ENCODE assay signal across 21 mouse cellular contexts in the genomic region with DNA sequence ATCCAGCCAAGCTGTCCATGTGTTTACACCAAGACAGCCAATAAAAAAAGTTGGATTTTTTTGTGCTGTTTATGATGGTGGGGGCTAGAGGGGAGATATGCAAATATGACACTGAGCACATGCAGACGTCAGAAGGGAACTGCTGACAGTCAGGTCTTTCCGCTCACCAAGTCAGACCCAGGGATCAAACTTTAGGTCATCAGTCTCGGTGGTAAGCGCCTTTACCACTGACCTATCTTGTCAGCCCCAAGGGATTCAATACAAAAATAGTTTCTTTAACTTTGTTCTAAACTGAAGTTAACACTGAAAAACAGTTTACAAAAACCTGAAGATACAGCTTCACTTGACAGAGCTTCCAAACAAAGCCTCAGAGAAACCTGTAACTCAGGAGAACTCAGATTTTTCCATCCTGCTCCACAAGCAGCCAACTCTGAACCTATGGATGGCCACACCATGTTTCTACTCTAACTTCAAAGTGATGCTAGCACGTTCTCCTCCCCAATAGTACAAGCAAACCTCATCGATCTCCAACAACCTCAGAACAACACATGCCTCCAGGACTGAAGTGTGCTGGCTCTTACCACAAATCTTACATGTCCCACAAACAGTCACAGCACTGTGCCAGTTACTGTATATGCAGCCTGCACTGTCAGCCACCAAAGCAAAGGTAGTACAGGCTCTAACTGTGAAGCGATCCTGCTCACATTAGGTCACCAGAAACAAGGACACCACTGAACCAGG. TPM values are rescaled to one million over a fixed set of nuclear protein-coding genes. Genes with fewer than 3 reads are reported as not detected.
DNase-seq lines count a peak whose midpoint lies in the region; ATAC-seq and TF ChIP-seq lines count a peak whose summit lies in the region.
"Had no signal": no experiment of that assay in that cellular context is flagged by ENCODE, and none has a peak within 500 bp of the region (broad histone marks: within the 10 kb centered on the region; RNA-seq: fewer than 3 reads in every experiment).

No protein-coding gene starts in this region.

- no peak overlapping the region for H3ac ChIP-seq in myocyte (ENCODE audit: control insufficient read depth, insufficient read length)

- peaks cover 90% of the 10 kb centered on the region for H3K79me2 ChIP-seq in myocyte (ENCODE audit: control insufficient read depth, insufficient read depth)

- H3K36me3 ChIP-seq in thymus, adult 2 months (ENCODE audit: control insufficient read depth, insufficient read depth, low read length) = peaks cover 17% of the 10 kb centered on the region
- no peaks in the 10 kb centered on the region for H3K36me3 ChIP-seq in myocyte (ENCODE audit: control insufficient read depth, insufficient read depth)
- H3K36me3 ChIP-seq in forebrain, embryonic 11.5 days (ENCODE audit: control insufficient read depth, insufficient read depth, low read length) = no peaks in the 10 kb centered on the region; the same call in 1 of the 2 replicates
- H3K36me3 ChIP-seq: intestine, embryonic 15.5 days had no signal

- ATAC-seq in CD4-positive, CD25-positive, alpha-beta regulatory T cell, adult 4 months = no peak
- no peak for ATAC-seq in forebrain, embryonic 11.5 days (replicated peaks; ENCODE audit: low FRiP score)
- ATAC-seq: intestine, embryonic 15.5 days; lung, postnatal 0 days; midbrain, embryonic 13.5 days had no signal

- peaks cover 16% of the 10 kb centered on the region for H3K4me1 ChIP-seq in thymus, adult 2 months (replicated peaks; ENCODE audit: control insufficient read depth, insufficient read depth, low read length)
- H3K4me1 ChIP-seq in forebrain, embryonic 11.5 days (replicated peaks; ENCODE audit: control insufficient read depth, insufficient read depth, low read length) = no peaks in the 10 kb centered on the region
- H3K4me1 ChIP-seq: embryonic facial prominence, embryonic 15.5 days; forebrain, embryonic 12.5 days; liver, embryonic 15.5 days; midbrain, embryonic 13.5 days had no signal

- H3K27me3 ChIP-seq in thymus, adult 2 months (ENCODE audit: control insufficient read depth, insufficient read depth, low read length) = no peaks in the 10 kb centered on the region
- H3K27me3 ChIP-seq in myocyte (ENCODE audit: control insufficient read depth, insufficient read depth, insufficient read length) = no peaks in the 10 kb centered on the region
- H3K27me3 ChIP-seq in forebrain, embryonic 11.5 days (ENCODE audit: control insufficient read depth, insufficient read depth, low read length) = no peaks in the 10 kb centered on the region
- H3K27me3 ChIP-seq: embryonic facial prominence, embryonic 15.5 days; forebrain, embryonic 12.5 days; heart, embryonic 15.5 days; intestine, embryonic 15.5 days; limb, embryonic 13.5 days; liver, embryonic 15.5 days; midbrain, embryonic 13.5 days had no signal

- peak overlapping the region; percentile 58 for H3K27ac ChIP-seq in thymus, adult 2 months (ENCODE audit: control insufficient read depth, insufficient read depth, low read length)
- no peak overlapping the region for H3K27ac ChIP-seq in forebrain, embryonic 11.5 days (ENCODE audit: low read depth, low read length)
- H3K27ac ChIP-seq: embryonic facial prominence, embryonic 15.5 days; forebrain, embryonic 12.5 days; heart, adult 2 months; heart, embryonic 15.5 days; intestine, embryonic 15.5 days; limb, embryonic 13.5 days; liver, embryonic 15.5 days; midbrain, embryonic 13.5 days had no signal

- TF ChIP-seq POLR2A in thymus, adult 2 months (IDR thresholded peaks at IDR 0.05; ENCODE audit: control insufficient read depth, extremely low read depth, insufficient read depth, low read length, poor library complexity) = no peak
- TF ChIP-seq POLR2A in myocyte (IDR thresholded peaks at IDR 0.05; ENCODE audit: insufficient read length, low read depth) = no peak

- peak overlapping the region; percentile 39 for H3K4me2 ChIP-seq in myocyte (ENCODE audit: low read depth)
- no peak overlapping the region for H3K4me2 ChIP-seq in forebrain, embryonic 11.5 days (ENCODE audit: low read depth, low read length, severe bottlenecking)
- H3K4me2 ChIP-seq: embryonic facial prominence, embryonic 15.5 days; forebrain, embryonic 12.5 days; heart, embryonic 15.5 days; intestine, embryonic 15.5 days; limb, embryonic 13.5 days; liver, embryonic 15.5 days; midbrain, embryonic 13.5 days had no signal

- H3K9ac ChIP-seq in forebrain, embryonic 11.5 days (ENCODE audit: low read length) = no peak overlapping the region
- H3K9ac ChIP-seq: embryonic facial prominence, embryonic 15.5 days; forebrain, embryonic 12.5 days; heart, embryonic 15.5 days; intestine, embryonic 15.5 days; limb, embryonic 13.5 days; liver, embryonic 15.5 days; midbrain, embryonic 13.5 days had no signal

- H3K9me3 ChIP-seq in forebrain, embryonic 11.5 days (ENCODE audit: control insufficient read depth, low read length) = no peaks in the 10 kb centered on the region
- H3K9me3 ChIP-seq: embryonic facial prominence, embryonic 15.5 days; forebrain, embryonic 12.5 days; heart, embryonic 15.5 days; intestine, embryonic 15.5 days; limb, embryonic 13.5 days; liver, embryonic 15.5 days; midbrain, embryonic 13.5 days had no signal

- WGBS in thymus, adult 2 months = 37% methylated on average over 7 of the region's 7 CpGs
- WGBS in forebrain, embryonic 11.5 days = 88% methylated on average over 7 of the region's 7 CpGs

- H3K4me3 ChIP-seq in thymus, adult 2 months (ENCODE audit: control insufficient read depth, insufficient read depth, low read length) = no peak overlapping the region
- no peak overlapping the region for H3K4me3 ChIP-seq in myocyte
- no peak overlapping the region for H3K4me3 ChIP-seq in forebrain, embryonic 11.5 days (ENCODE audit: low read depth, low read length)
- H3K4me3 ChIP-seq: embryonic facial prominence, embryonic 15.5 days; forebrain, embryonic 12.5 days; heart, adult 2 months; heart, embryonic 15.5 days; intestine, embryonic 15.5 days; limb, embryonic 13.5 days; liver, embryonic 15.5 days; midbrain, embryonic 13.5 days had no signal

- no peak for TF ChIP-seq CTCF in thymus, adult 2 months (IDR thresholded peaks at IDR 0.05; ENCODE audit: borderline replicate concordance, control insufficient read depth, extremely low read depth, insufficient read depth, low read length, poor library complexity)

- peak; percentile 46 for DNase-seq in CD4-positive, CD25-positive, alpha-beta regulatory T cell, adult 2 months (ENCODE audit: low read depth, low spot score)
- DNase-seq in thymus, adult 2 months = peak; percentile 28
- DNase-seq in thymus, adult 18-20 months = no peak
- peak; percentile 38 for DNase-seq in thymus, postnatal 4 days
- no peak for DNase-seq in frontal cortex, postnatal 25 days (ENCODE audit: low spot score in 2 of 2)
- DNase-seq in forebrain, embryonic 11.5 days (ENCODE audit: low spot score) = no peak
- DNase-seq: adrenal gland, adult 2 months; cerebellum, adult 2 months; cerebellum, postnatal 36 days; gastrocnemius, postnatal 25 days; heart, adult 2 months had no signal

TF ChIP-seq in myocyte, 11 proteins besides CTCF, POLR2A, EP300 and RAD21:
- TF ChIP-seq MAX (IDR thresholded peaks at IDR 0.05; ENCODE audit: low read depth) (no peak), CEBPB (IDR thresholded peaks at IDR 0.05; ENCODE audit: insufficient read depth, poor library complexity, severe bottlenecking) (no peak), MYOD1 (IDR thresholded peaks at IDR 0.05; ENCODE audit: control insufficient read depth in 1 of 3, insufficient read length in 2 of 3, low read depth in 2 of 3) (no peak), MYOG (IDR thresholded peaks at IDR 0.05; ENCODE audit: control insufficient read depth in 1 of 3, insufficient read depth in 1 of 3, insufficient read length in 2 of 3, low read depth in 2 of 3) (no peak), TCF3 (IDR thresholded peaks at IDR 0.05; ENCODE audit: insufficient read length, low read depth) (no peak), E2F4 (IDR thresholded peaks at IDR 0.05; ENCODE audit: insufficient read depth) (no peak), USF1 (IDR thresholded peaks at IDR 0.05; ENCODE audit: low read depth) (no peak), SRF (IDR thresholded peaks at IDR 0.05; ENCODE audit: control insufficient read depth, insufficient read length, low read depth) (no peak)

RNA-seq across cellular contexts. Expression of a gene that starts 11.6 kb away (rescaled TPM):
- 10 to 100 TPM; 33.8 to 39.6 TPM for polyA plus RNA-seq in CD4-positive, CD25-positive, alpha-beta regulatory T cell, adult 4 months (2017; shearing (Covaris generic))
- 401 and 416 TPM in 2 replicates for polyA plus RNA-seq in thymus, adult 2 months (2012; rRNA removed)
- 34.6 TPM for polyA plus RNA-seq in myocyte (2012; fragmentation: generic; extraction: Trizol)
- polyA plus RNA-seq in forebrain, embryonic 11.5 days (2014; fragmentation: Nextera tagmentation; extraction: Ambion mirVana) = 116 and 127 TPM in 2 replicates

Comparison
In these comparisons a context has a peak if more than half of its experiments do, and no peak if none do; other contexts are left out.
1. DNase-seq: peak in CD4-positive, CD25-positive, alpha-beta regulatory T cell, adult 2 months (single experiment), thymus, adult 2 months (single experiment) and thymus, postnatal 4 days (single experiment); none in thymus, adult 18-20 months (0 of 2), frontal cortex, postnatal 25 days (0 of 2) and forebrain, embryonic 11.5 days (single experiment).